Mouse (Mus musculus) CD4-positive, CD25-positive, alpha-beta regulatory T cell, adult 2 months (primary cell): ENCODE measurements around the gene Tfr2.

Source experiments
- DNase-seq: peaks from one replicate; pipeline ENCODE4 v3.0.0-alpha.2; 2012; ENCODE audit warnings: low read depth, low spot score

The Tfr2 gene

GRCm38 (mm10) chr5:137623937-137624530 is 54.4 kb downstream of the Tfr2 start:
- DNase-seq: no peak

- DNase-seq: no peak
Measured at GRCm38 (mm10) chr5:137627991-137628390, 58.4 kb downstream of the Tfr2 start.

GRCm38 (mm10) chr5:137628498-137629305 is 59.1 kb downstream of the Tfr2 start, which contains the start of the genes Fbxo24, Lrch4 and Gm20605:
Gene Fbxo24 (minus strand): TSS chr5:137629002.
Gene Lrch4 (plus strand): TSS chr5:137629121.
Gene Gm20605 (plus strand): TSS chr5:137629175.
- DNase-seq: peak; percentile 100

- DNase-seq: no peak
Measured at GRCm38 (mm10) chr5:137629306-137629721, 59.7 kb downstream of the Tfr2 start.

- DNase-seq: peak; percentile 51
Measured at GRCm38 (mm10) chr5:137629906-137630545, 60.4 kb downstream of the Tfr2 start.

GRCm38 (mm10) chr5:137630602-137631001 is 61.0 kb downstream of the Tfr2 start:
- no peak for DNase-seq

GRCm38 (mm10) chr5:137631171-137631570 is 61.5 kb downstream of the Tfr2 start:
- DNase-seq: peak; percentile 86

- DNase-seq: no peak
Measured at GRCm38 (mm10) chr5:137631591-137631990, 62.0 kb downstream of the Tfr2 start.

- DNase-seq: no peak
Measured at GRCm38 (mm10) chr5:137633397-137634084, 63.9 kb downstream of the Tfr2 start.
